Mouse (Mus musculus): ENCODE measurements around the gene Wwtr1.

The Wwtr1 gene

GRCm38 (mm10) chr3:57445706-57446105, 130.0 kb downstream of the Wwtr1 start:
- peak; percentile 80 to 82 for DNase-seq

GRCm38 (mm10) chr3:57440956-57441355, 134.8 kb downstream of the Wwtr1 start:
- no peak for DNase-seq

- no peak for DNase-seq
Observed at GRCm38 (mm10) chr3:57435364-57435763, 140.3 kb downstream of the Wwtr1 start.

- no peak for DNase-seq
Observed at GRCm38 (mm10) chr3:57431706-57432105, 144.0 kb downstream of the Wwtr1 start.

- peak in 1 of 2 experiments; percentile 42 for DNase-seq
Observed at GRCm38 (mm10) chr3:57429486-57429885, 146.2 kb downstream of the Wwtr1 start.

GRCm38 (mm10) chr3:57428682-57429464, 146.8 kb downstream of the Wwtr1 start:
- DNase-seq = peak; percentile 19 to 37

GRCm38 (mm10) chr3:57426351-57426750, 149.4 kb downstream of the Wwtr1 start:
- no peak for DNase-seq

- no peak for DNase-seq
Observed at GRCm38 (mm10) chr3:57425089-57425730, 150.5 kb downstream of the Wwtr1 start, which contains the start of gene Tm4sf4. TSS of gene Tm4sf4 (plus strand) at chr3:57425314.

- DNase-seq = no peak
Observed at GRCm38 (mm10) chr3:57420660-57421059, 155.1 kb downstream of the Wwtr1 start.

GRCm38 (mm10) chr3:57420233-57420632, 155.5 kb downstream of the Wwtr1 start:
- no peak for DNase-seq

- DNase-seq = no peak
Observed at GRCm38 (mm10) chr3:57411535-57411934, 164.2 kb downstream of the Wwtr1 start.
